In genomic region chr1:89939981-89940726, GRCm38 (mm10) we compare ENCODE assay signal across 8 mouse cellular contexts. TPM values are rescaled to one million over a fixed set of nuclear protein-coding genes. Genes with fewer than 3 reads are reported as not detected.
DNase-seq lines count a peak whose midpoint lies in the region; ATAC-seq and TF ChIP-seq lines count a peak whose summit lies in the region.

No protein-coding gene starts in this region.

- no peaks in the 10 kb centered on the region for H3K36me3 ChIP-seq in kidney, adult 2 months (ENCODE audit: control insufficient read depth, insufficient read depth, low read length)
- H3K36me3 ChIP-seq in lung, embryonic 14.5 days (ENCODE audit: insufficient read depth) = no peaks in the 10 kb centered on the region

- 6% methylated on average over 34 of the region's 34 CpGs for WGBS in kidney, adult 2 months
- WGBS in lung, embryonic 14.5 days = 5% methylated on average over 33 of the region's 34 CpGs

- no peak for TF ChIP-seq POLR2A in cortical plate, adult 2 months (IDR thresholded peaks at IDR 0.05; ENCODE audit: extremely low read depth, insufficient read depth, low read length)
- TF ChIP-seq POLR2A in kidney, adult 2 months (IDR thresholded peaks at IDR 0.05; ENCODE audit: low read depth, low read length) = no peak

- no peaks in the 10 kb centered on the region for H3K4me1 ChIP-seq in cortical plate, adult 2 months (ENCODE audit: control insufficient read depth, insufficient read depth, low read length)
- H3K4me1 ChIP-seq in kidney, adult 2 months (ENCODE audit: control insufficient read depth, insufficient read depth, low read length) = no peaks in the 10 kb centered on the region
- no peaks in the 10 kb centered on the region for H3K4me1 ChIP-seq in lung, embryonic 14.5 days (ENCODE audit: insufficient read depth)

- no peaks in the 10 kb centered on the region for H3K9me3 ChIP-seq in lung, embryonic 14.5 days (ENCODE audit: low read depth, low read length)

- peak; percentile 30; the same call in 1 of the 2 replicates for TF ChIP-seq CTCF in cortical plate, adult 2 months (IDR thresholded peaks at IDR 0.05; ENCODE audit: extremely low read depth, insufficient read depth, low read length)
- peak; percentile 71 for TF ChIP-seq CTCF in kidney, adult 2 months (conservative IDR thresholded peaks at IDR 0.05; ENCODE audit: insufficient read depth, insufficient read length, low read depth, low read length)
- TF ChIP-seq CTCF in lung, embryonic 14.5 days (IDR thresholded peaks at IDR 0.05; ENCODE audit: low read depth) = peak; percentile 91

- DNase-seq in right cerebral cortex, postnatal 14 days = peak; percentile 58
- DNase-seq in right cerebral cortex, postnatal 36 days (ENCODE audit: low spot score in 2 of 2) = no peak
- DNase-seq in heart, adult 8-10 months (ENCODE audit: low spot score) = peak; percentile 53
- peak; percentile 80 for DNase-seq in kidney, adult 2 months
- peak; percentile 87 for DNase-seq in lung, embryonic 14.5 days
- DNase-seq in retina, postnatal 7 days (ENCODE audit: low read depth, low spot score) = peak; percentile 61
- peak; percentile 72 to 89 for DNase-seq in urinary bladder, postnatal 4 days (ENCODE audit: low spot score in 2 of 2)

- peaks cover 13% of the 10 kb centered on the region for H3K27me3 ChIP-seq in kidney, adult 2 months (replicated peaks; ENCODE audit: control insufficient read depth, insufficient read depth, low read length)
- H3K27me3 ChIP-seq in lung, embryonic 14.5 days (ENCODE audit: insufficient read depth, low read length) = peaks cover 95% of the 10 kb centered on the region

- H3K9ac ChIP-seq in lung, embryonic 14.5 days = no peak overlapping the region

- peak overlapping the region; percentile 29; the same call in 1 of the 2 replicates for H3K4me2 ChIP-seq in lung, embryonic 14.5 days

- no peak overlapping the region for H3K27ac ChIP-seq in cortical plate, adult 2 months (ENCODE audit: insufficient read depth, low read length)
- no peak overlapping the region for H3K27ac ChIP-seq in kidney, adult 2 months (ENCODE audit: insufficient read depth, low read depth, low read length)
- H3K27ac ChIP-seq in lung, embryonic 14.5 days (ENCODE audit: low read depth) = no peak overlapping the region

- peak; percentile 29; the same call in 1 of the 2 replicates for ATAC-seq in lung, embryonic 14.5 days (ENCODE audit: insufficient read depth)

- no peak overlapping the region for H3K4me3 ChIP-seq in cortical plate, adult 2 months (ENCODE audit: insufficient read depth, low read length)
- no peak overlapping the region for H3K4me3 ChIP-seq in kidney, adult 2 months (ENCODE audit: insufficient read depth, low read depth, low read length)
- H3K4me3 ChIP-seq in lung, embryonic 14.5 days (ENCODE audit: low read depth, low read length) = no peak overlapping the region

RNA-seq across cellular contexts. Expression of gene Gbx2, which starts 9.2 kb away (rescaled TPM):
- 0.13 TPM in 1 of 2 replicates, not detected in the other for polyA plus RNA-seq in cortical plate, adult 2 months (2012; rRNA removed)
- total RNA-seq in heart, adult 8-10 months (2022) = under 1 TPM in 1 of 4 experiments, not detected in 3; 0.22 TPM
- not detected in 2 replicates for polyA plus RNA-seq in kidney, adult 2 months (2012; rRNA removed)
- polyA plus RNA-seq in lung, embryonic 14.5 days (2014; fragmentation: Nextera tagmentation; extraction: Ambion mirVana) = 0.11 and 0.17 TPM in 2 replicates

Comparison
In these comparisons a context has a peak if more than half of its experiments do, and no peak if none do; other contexts are left out.
1. DNase-seq: peak in right cerebral cortex, postnatal 14 days (single experiment), heart, adult 8-10 months (single experiment), kidney, adult 2 months (single experiment), lung, embryonic 14.5 days (single experiment), retina, postnatal 7 days (single experiment) and urinary bladder, postnatal 4 days (2 of 2); none in right cerebral cortex, postnatal 36 days (0 of 2).
2. CTCF ChIP-seq: peak in every context shown above with its lines; median percentile 91 in lung, embryonic 14.5 days; 71 in kidney, adult 2 months; 30 in cortical plate, adult 2 months.